Comparison of ENCODE assay signal across 9 mouse cellular contexts in genomic region chr3:88087688-88088087, GRCm38 (mm10). TPM values are rescaled to one million over a fixed set of nuclear protein-coding genes. Genes with fewer than 3 reads are reported as not detected.
DNase-seq lines count a peak whose midpoint lies in the region; ATAC-seq and TF ChIP-seq lines count a peak whose summit lies in the region.
"Had no signal": no experiment of that assay in that cellular context is flagged by ENCODE, and none has a peak within 500 bp of the region (broad histone marks: within the 10 kb centered on the region; RNA-seq: fewer than 3 reads in every experiment).

No protein-coding gene starts in this region.

- no peaks in the 10 kb centered on the region for H3K9me3 ChIP-seq in embryonic facial prominence, embryonic 11.5 days (replicated peaks; ENCODE audit: control insufficient read depth, low read length)
- no peaks in the 10 kb centered on the region for H3K9me3 ChIP-seq in embryonic facial prominence, embryonic 10.5 days
- no peaks in the 10 kb centered on the region for H3K9me3 ChIP-seq in embryonic facial prominence, embryonic 14.5 days (ENCODE audit: control insufficient read depth, low read length)

- H3K27me3 ChIP-seq in embryonic facial prominence, embryonic 11.5 days (ENCODE audit: control insufficient read depth, insufficient read depth, low read length) = no peaks in the 10 kb centered on the region
- H3K27me3 ChIP-seq in embryonic facial prominence, embryonic 10.5 days (replicated peaks; ENCODE audit: low read depth, poor library complexity, severe bottlenecking) = no peaks in the 10 kb centered on the region
- no peaks in the 10 kb centered on the region for H3K27me3 ChIP-seq in spleen, adult 2 months (ENCODE audit: control insufficient read depth, insufficient read depth, low read length)
- no peaks in the 10 kb centered on the region for H3K27me3 ChIP-seq in embryonic facial prominence, embryonic 14.5 days (replicated peaks; ENCODE audit: control insufficient read depth, insufficient read depth, low read length)
- no peaks in the 10 kb centered on the region for H3K27me3 ChIP-seq in small intestine, adult 2 months (ENCODE audit: control insufficient read depth, insufficient read depth, low read length)

- TF ChIP-seq POLR2A in spleen, adult 2 months (IDR thresholded peaks at IDR 0.05; ENCODE audit: low read depth, low read length) = no peak
- TF ChIP-seq POLR2A in small intestine, adult 2 months (IDR thresholded peaks at IDR 0.05; ENCODE audit: low read depth, low read length) = no peak

- DNase-seq in embryonic facial prominence, embryonic 11.5 days (ENCODE audit: low spot score) = peak; percentile 59
- DNase-seq in embryonic facial prominence, embryonic 10.5 days (ENCODE audit: low spot score) = no peak
- DNase-seq in spleen, adult 2 months (ENCODE audit: low read depth in 1 of 2, low spot score in 2 of 2) = no peak
- DNase-seq in spleen, postnatal 4 days (ENCODE audit: low spot score in 2 of 2) = no peak
- DNase-seq in embryonic facial prominence, embryonic 14.5 days (ENCODE audit: low spot score) = peak; percentile 33
- DNase-seq in gastrocnemius, postnatal 25 days = no peak

- H3K27ac ChIP-seq in embryonic facial prominence, embryonic 11.5 days (replicated peaks; ENCODE audit: low read depth, low read length) = no peak overlapping the region
- H3K27ac ChIP-seq in embryonic facial prominence, embryonic 10.5 days (replicated peaks) = no peak overlapping the region
- no peak overlapping the region for H3K27ac ChIP-seq in spleen, adult 2 months (ENCODE audit: insufficient read depth, low read length)
- H3K27ac ChIP-seq in embryonic facial prominence, embryonic 14.5 days (replicated peaks; ENCODE audit: low read depth, low read length) = no peak overlapping the region
- no peak overlapping the region for H3K27ac ChIP-seq in small intestine, adult 2 months (ENCODE audit: insufficient read depth, low read depth, low read length)

- TF ChIP-seq CTCF in spleen, adult 2 months (IDR thresholded peaks at IDR 0.05; ENCODE audit: extremely low read depth, insufficient read depth, insufficient read length, insufficient replicate concordance) = peak; percentile 43; the same call in 1 of the 2 replicates
- TF ChIP-seq CTCF in small intestine, adult 2 months (IDR thresholded peaks at IDR 0.05; ENCODE audit: extremely low read depth, insufficient read length, insufficient replicate concordance, low read depth, low read length) = peak; percentile 61; the same call in 1 of the 2 replicates

- H3K4me3 ChIP-seq in embryonic facial prominence, embryonic 11.5 days (ENCODE audit: low read depth, low read length) = no peak overlapping the region
- H3K4me3 ChIP-seq in embryonic facial prominence, embryonic 10.5 days = no peak overlapping the region
- no peak overlapping the region for H3K4me3 ChIP-seq in spleen, adult 2 months (ENCODE audit: extremely low read depth, insufficient read depth, insufficient read length)
- no peak overlapping the region for H3K4me3 ChIP-seq in embryonic facial prominence, embryonic 14.5 days (ENCODE audit: low read depth, low read length)
- H3K4me3 ChIP-seq in small intestine, adult 2 months (ENCODE audit: low read depth, low read length) = no peak overlapping the region

- H3K4me1 ChIP-seq in embryonic facial prominence, embryonic 11.5 days (ENCODE audit: control insufficient read depth, insufficient read depth, low read length) = no peaks in the 10 kb centered on the region
- H3K4me1 ChIP-seq in embryonic facial prominence, embryonic 10.5 days = peaks cover 6% of the 10 kb centered on the region
- no peaks in the 10 kb centered on the region for H3K4me1 ChIP-seq in spleen, adult 2 months (ENCODE audit: control insufficient read depth, insufficient read depth, insufficient read length)
- H3K4me1 ChIP-seq in embryonic facial prominence, embryonic 14.5 days (ENCODE audit: control insufficient read depth, insufficient read depth, low read length) = 0 out of 2 replicates have a peak, but pooled peaks cover 2% of the 10 kb centered on the region
- H3K4me1 ChIP-seq in small intestine, adult 2 months (ENCODE audit: control insufficient read depth, insufficient read depth, insufficient read length, low read length) = no peaks in the 10 kb centered on the region; the same call in 1 of the 2 replicates

- no peak overlapping the region for H3K9ac ChIP-seq in embryonic facial prominence, embryonic 11.5 days (replicated peaks; ENCODE audit: low read length)
- H3K9ac ChIP-seq in embryonic facial prominence, embryonic 14.5 days (ENCODE audit: low read depth, low read length) = no peak overlapping the region

- no peak overlapping the region for H3K4me2 ChIP-seq in embryonic facial prominence, embryonic 11.5 days (ENCODE audit: low read depth, low read length)
- H3K4me2 ChIP-seq in embryonic facial prominence, embryonic 14.5 days (ENCODE audit: low read depth, low read length) = no peak overlapping the region

- no peak for ATAC-seq in embryonic facial prominence, embryonic 11.5 days (replicated peaks; ENCODE audit: insufficient number of reproducible peaks, low FRiP score, low TSS enrichment, low read depth)
- no peak for ATAC-seq in embryonic facial prominence, embryonic 14.5 days (ENCODE audit: low read depth)
- ATAC-seq in megakaryocyte-erythroid progenitor cell, adult 5-6 weeks (replicated peaks; ENCODE audit: low FRiP score, low TSS enrichment, poor library complexity, severe bottlenecking) = no peak

- H3K36me3 ChIP-seq in embryonic facial prominence, embryonic 11.5 days (replicated peaks; ENCODE audit: control insufficient read depth, insufficient read depth, low read depth, low read length) = no peaks in the 10 kb centered on the region; the same call in 1 of the 2 replicates
- peaks cover 90% of the 10 kb centered on the region for H3K36me3 ChIP-seq in embryonic facial prominence, embryonic 10.5 days (replicated peaks)
- H3K36me3 ChIP-seq in spleen, adult 2 months (ENCODE audit: control insufficient read depth, insufficient read depth, low read length) = no peaks in the 10 kb centered on the region
- H3K36me3 ChIP-seq in embryonic facial prominence, embryonic 14.5 days (ENCODE audit: control insufficient read depth, insufficient read depth, low read length) = peaks cover 60% of the 10 kb centered on the region
- H3K36me3 ChIP-seq in small intestine, adult 2 months (ENCODE audit: control insufficient read depth, insufficient read depth, low read length) = peaks cover 9% of the 10 kb centered on the region

- WGBS in embryonic facial prominence, embryonic 11.5 days = 72% methylated on average over 1 of the region's 1 CpGs
- WGBS in embryonic facial prominence, embryonic 10.5 days = 76% methylated on average over 1 of the region's 1 CpGs
- 94% methylated on average over 1 of the region's 1 CpGs for WGBS in spleen, adult 2 months
- 84% methylated on average over 1 of the region's 1 CpGs for WGBS in embryonic facial prominence, embryonic 14.5 days
- WGBS in small intestine, adult 2 months = 94% methylated on average over 1 of the region's 1 CpGs

RNA-seq across cellular contexts. Expression of gene Iqgap3, which starts 5.9 kb away (rescaled TPM):
- polyA plus RNA-seq in embryonic facial prominence, embryonic 11.5 days (2014; fragmentation: Nextera tagmentation; extraction: Ambion mirVana) = 17.8 and 18.1 TPM in 2 replicates
- polyA plus RNA-seq in embryonic facial prominence, embryonic 10.5 days (2016; fragmentation: Nextera tagmentation; extraction: Ambion mirVana) = 27.3 and 28.2 TPM in 2 replicates
- polyA plus RNA-seq in spleen, adult 2 months (2012; rRNA removed) = 4.3 and 5.0 TPM in 2 replicates
- 16.2 and 21.0 TPM in 2 replicates for polyA plus RNA-seq in embryonic facial prominence, embryonic 14.5 days (2014; fragmentation: Nextera tagmentation; extraction: Ambion mirVana)
- polyA plus RNA-seq in small intestine, adult 2 months (2012; rRNA removed) = 7.1 and 14.6 TPM in 2 replicates
- total RNA-seq in megakaryocyte-erythroid progenitor cell, adult 5-6 weeks (2014; fragmentation: Nextera tagmentation) = 9.7 and 16.0 TPM in 2 replicates
- 6.6 and 15.2 TPM in 2 replicates for total RNA-seq in megakaryocyte-erythroid progenitor cell, adult 5-6 weeks (2017)
- under 1 TPM; 0.61 to 0.62 TPM for total RNA-seq in gastrocnemius, postnatal 25 days (2021)

RNA-seq across cellular contexts. Expression of gene Ttc24, which starts 9.6 kb away (rescaled TPM):
- 0.08 and 0.11 TPM in 2 replicates for polyA plus RNA-seq in embryonic facial prominence, embryonic 11.5 days (2014; fragmentation: Nextera tagmentation; extraction: Ambion mirVana)
- 0.09 and 0.24 TPM in 2 replicates for polyA plus RNA-seq in embryonic facial prominence, embryonic 10.5 days (2016; fragmentation: Nextera tagmentation; extraction: Ambion mirVana)
- polyA plus RNA-seq in spleen, adult 2 months (2012; rRNA removed) = not detected in 2 replicates
- 0.17 and 0.31 TPM in 2 replicates for polyA plus RNA-seq in embryonic facial prominence, embryonic 14.5 days (2014; fragmentation: Nextera tagmentation; extraction: Ambion mirVana)
- polyA plus RNA-seq in small intestine, adult 2 months (2012; rRNA removed) = not detected in 2 replicates
- total RNA-seq in megakaryocyte-erythroid progenitor cell, adult 5-6 weeks (2014; fragmentation: Nextera tagmentation) = not detected in 2 replicates
- total RNA-seq in megakaryocyte-erythroid progenitor cell, adult 5-6 weeks (2017) = not detected in 2 replicates
- not detected for total RNA-seq in gastrocnemius, postnatal 25 days (2021)
- polyA plus RNA-seq: limb, embryonic 11.5 days had no signal

RNA-seq across cellular contexts. Expression of gene Naxe, which starts 29.4 kb away (rescaled TPM):
- polyA plus RNA-seq in embryonic facial prominence, embryonic 11.5 days (2014; fragmentation: Nextera tagmentation; extraction: Ambion mirVana) = 157 and 169 TPM in 2 replicates
- polyA plus RNA-seq in embryonic facial prominence, embryonic 10.5 days (2016; fragmentation: Nextera tagmentation; extraction: Ambion mirVana) = 126 and 145 TPM in 2 replicates
- 30.0 and 32.1 TPM in 2 replicates for polyA plus RNA-seq in spleen, adult 2 months (2012; rRNA removed)
- 179 and 193 TPM in 2 replicates for polyA plus RNA-seq in embryonic facial prominence, embryonic 14.5 days (2014; fragmentation: Nextera tagmentation; extraction: Ambion mirVana)
- 25.4 and 41.6 TPM in 2 replicates for polyA plus RNA-seq in small intestine, adult 2 months (2012; rRNA removed)
- total RNA-seq in megakaryocyte-erythroid progenitor cell, adult 5-6 weeks (2014; fragmentation: Nextera tagmentation) = 36.8 and 68.7 TPM in 2 replicates
- 21.8 and 25.8 TPM in 2 replicates for total RNA-seq in megakaryocyte-erythroid progenitor cell, adult 5-6 weeks (2017)
- 10 to 100 TPM; 36.5 to 39.7 TPM for total RNA-seq in gastrocnemius, postnatal 25 days (2021)

RNA-seq across cellular contexts. Expression of gene Gpatch4, which starts 44.8 kb away (rescaled TPM):
- 34.7 and 37.8 TPM in 2 replicates for polyA plus RNA-seq in embryonic facial prominence, embryonic 11.5 days (2014; fragmentation: Nextera tagmentation; extraction: Ambion mirVana)
- polyA plus RNA-seq in embryonic facial prominence, embryonic 10.5 days (2016; fragmentation: Nextera tagmentation; extraction: Ambion mirVana) = 52.2 and 52.4 TPM in 2 replicates
- polyA plus RNA-seq in spleen, adult 2 months (2012; rRNA removed) = 5.0 and 5.2 TPM in 2 replicates
- 28.0 and 29.8 TPM in 2 replicates for polyA plus RNA-seq in embryonic facial prominence, embryonic 14.5 days (2014; fragmentation: Nextera tagmentation; extraction: Ambion mirVana)
- 3.7 and 4.4 TPM in 2 replicates for polyA plus RNA-seq in small intestine, adult 2 months (2012; rRNA removed)
- 48.6 and 79.2 TPM in 2 replicates for total RNA-seq in megakaryocyte-erythroid progenitor cell, adult 5-6 weeks (2014; fragmentation: Nextera tagmentation)
- total RNA-seq in megakaryocyte-erythroid progenitor cell, adult 5-6 weeks (2017) = 81.0 and 81.9 TPM in 2 replicates
- 10 to 100 TPM; 13.1 to 16.7 TPM for total RNA-seq in gastrocnemius, postnatal 25 days (2021)

RNA-seq across cellular contexts. Expression of gene Mef2d, which starts 54.5 kb away (rescaled TPM):
- 11.5 and 12.5 TPM in 2 replicates for polyA plus RNA-seq in embryonic facial prominence, embryonic 11.5 days (2014; fragmentation: Nextera tagmentation; extraction: Ambion mirVana)
- 11.1 and 12.1 TPM in 2 replicates for polyA plus RNA-seq in embryonic facial prominence, embryonic 10.5 days (2016; fragmentation: Nextera tagmentation; extraction: Ambion mirVana)
- 119 and 142 TPM in 2 replicates for polyA plus RNA-seq in spleen, adult 2 months (2012; rRNA removed)
- polyA plus RNA-seq in embryonic facial prominence, embryonic 14.5 days (2014; fragmentation: Nextera tagmentation; extraction: Ambion mirVana) = 36.8 and 41.7 TPM in 2 replicates
- polyA plus RNA-seq in small intestine, adult 2 months (2012; rRNA removed) = 61.9 and 89.7 TPM in 2 replicates
- total RNA-seq in megakaryocyte-erythroid progenitor cell, adult 5-6 weeks (2014; fragmentation: Nextera tagmentation) = 91.9 and 97.4 TPM in 2 replicates
- total RNA-seq in megakaryocyte-erythroid progenitor cell, adult 5-6 weeks (2017) = 19.7 and 50.5 TPM in 2 replicates
- total RNA-seq in gastrocnemius, postnatal 25 days (2021) = 100 to 1,000 TPM; 156 to 164 TPM

Comparison
In these comparisons a context has a peak if more than half of its experiments do, and no peak if none do; other contexts are left out.
1. DNase-seq: peak in embryonic facial prominence, embryonic 11.5 days (single experiment) and embryonic facial prominence, embryonic 14.5 days (single experiment); none in embryonic facial prominence, embryonic 10.5 days (single experiment), spleen, adult 2 months (0 of 2), spleen, postnatal 4 days (0 of 2) and gastrocnemius, postnatal 25 days (single experiment).